Mouse (Mus musculus) cerebellum, postnatal 10 days (tissue): ENCODE measurements around the gene Usp6nl.

Experiments used
- DNase-seq, 2 experiments: peaks; one replicate each; pipeline ENCODE4 v3.0.0; 2021; ENCODE audit warnings: mixed read lengths in 2 of 2

The Usp6nl gene

DNA sequence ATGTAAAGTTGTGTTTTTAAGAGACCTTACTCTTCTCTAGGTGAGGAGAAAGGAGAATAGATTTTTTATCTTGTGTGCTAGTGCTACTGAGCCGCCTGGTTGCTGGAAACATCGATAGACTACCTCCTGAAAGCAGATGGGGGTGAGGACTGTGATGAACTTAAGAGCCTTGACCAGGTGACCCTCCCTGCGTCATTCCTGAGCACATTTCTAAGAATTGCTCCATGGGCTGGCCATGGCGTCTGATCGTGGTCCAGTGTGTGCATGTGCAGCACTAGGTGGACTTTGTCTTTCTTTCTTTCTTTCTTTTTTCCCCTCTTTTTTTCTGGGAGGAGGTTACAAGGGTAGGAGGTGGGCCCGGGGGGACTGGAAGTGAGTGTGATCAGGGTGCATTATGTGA lies 11.5 kb downstream of the Usp6nl start:
- no peak for DNase-seq

DNA sequence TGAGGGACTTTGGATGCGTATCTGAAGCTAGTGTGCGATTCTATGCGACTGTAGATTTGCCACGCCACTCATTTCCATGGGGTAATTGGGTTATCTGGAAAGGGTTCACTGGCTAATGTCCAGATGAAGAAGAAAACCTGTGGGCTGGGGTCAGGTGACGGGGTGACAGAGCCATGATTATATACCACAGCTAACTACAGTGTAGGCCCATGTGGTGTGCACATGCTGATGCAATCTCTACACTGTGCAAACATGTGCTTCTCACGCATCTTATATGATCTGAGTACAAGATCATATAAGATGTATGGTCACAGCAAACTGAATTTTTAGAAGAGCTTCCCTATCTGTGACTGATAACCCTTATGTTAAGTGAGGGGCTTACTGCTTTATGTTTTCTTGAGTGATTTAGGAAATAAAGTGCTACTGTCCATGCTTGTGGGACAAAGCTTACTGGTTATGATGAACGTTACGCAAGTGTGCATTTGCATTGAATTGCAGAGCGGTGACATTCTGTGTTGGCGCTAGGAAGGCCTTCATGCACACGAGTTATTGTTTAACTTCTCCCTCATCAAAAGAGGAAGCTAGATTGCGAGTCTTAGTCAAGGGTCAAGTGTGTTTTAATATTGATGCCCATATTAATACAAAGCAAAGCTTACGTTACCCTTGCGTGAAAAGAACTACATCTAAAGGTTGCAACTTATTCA lies 12.7 kb downstream of the Usp6nl start:
- no peak for DNase-seq

GRCm38 (mm10) chr2:6336013-6336412 lies 13.5 kb downstream of the Usp6nl start:
- DNase-seq = no peak

GRCm38 (mm10) chr2:6336649-6337048 lies 14.2 kb downstream of the Usp6nl start:
- DNase-seq = no peak

DNA sequence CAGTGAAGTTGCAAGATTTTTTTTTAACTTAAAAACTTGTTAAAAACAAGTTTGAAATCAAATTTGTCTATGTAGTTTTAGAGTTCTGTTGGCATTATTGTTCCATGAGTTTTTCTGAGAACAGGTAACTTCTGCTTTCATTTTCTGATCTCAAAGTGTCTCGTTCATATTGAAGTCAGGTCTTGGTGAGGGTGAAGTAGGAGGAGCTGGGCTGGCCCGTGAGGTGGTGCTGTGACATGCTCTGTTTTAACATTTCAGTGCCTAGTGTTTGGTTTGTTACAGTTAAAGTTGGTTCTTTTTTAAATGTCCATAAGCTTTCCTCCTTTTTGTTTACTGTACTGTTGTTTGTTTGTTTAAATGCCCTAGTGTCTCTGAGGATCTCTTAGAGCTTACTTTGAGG lies 15.0 kb downstream of the Usp6nl start:
- DNase-seq = no peak

- DNase-seq = no peak
Measured at GRCm38 (mm10) chr2:6338031-6338629, 15.7 kb downstream of the Usp6nl start.

DNA sequence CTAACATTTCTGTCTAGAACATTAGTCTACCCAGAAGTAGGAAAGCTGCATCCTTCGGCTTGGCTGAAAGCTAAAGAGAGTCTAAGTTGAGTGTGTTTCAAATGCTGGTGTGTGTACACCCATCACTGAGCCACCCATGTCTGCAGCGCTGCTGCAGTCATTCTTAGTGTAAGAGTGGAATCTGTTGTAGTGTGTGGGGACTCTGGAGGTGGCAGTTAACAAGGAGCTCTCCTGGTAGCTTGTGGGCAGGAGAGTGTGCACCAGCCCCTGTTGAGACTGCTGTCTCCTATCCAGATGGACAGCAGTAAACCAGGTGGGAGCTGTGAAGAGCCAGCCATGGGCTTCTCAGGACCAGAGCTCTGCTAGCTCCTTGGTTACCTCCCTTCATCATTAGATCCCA lies 18.0 kb downstream of the Usp6nl start:
- peak; percentile 30 to 40 for DNase-seq

GRCm38 (mm10) chr2:6341496-6341895 lies 19.0 kb downstream of the Usp6nl start:
- DNase-seq = no peak

GRCm38 (mm10) chr2:6349256-6350092 lies 27.0 kb downstream of the Usp6nl start:
- peak; percentile 85 to 87 for DNase-seq

- no peak for DNase-seq
Measured at GRCm38 (mm10) chr2:6350164-6350563, 27.7 kb downstream of the Usp6nl start.

DNA sequence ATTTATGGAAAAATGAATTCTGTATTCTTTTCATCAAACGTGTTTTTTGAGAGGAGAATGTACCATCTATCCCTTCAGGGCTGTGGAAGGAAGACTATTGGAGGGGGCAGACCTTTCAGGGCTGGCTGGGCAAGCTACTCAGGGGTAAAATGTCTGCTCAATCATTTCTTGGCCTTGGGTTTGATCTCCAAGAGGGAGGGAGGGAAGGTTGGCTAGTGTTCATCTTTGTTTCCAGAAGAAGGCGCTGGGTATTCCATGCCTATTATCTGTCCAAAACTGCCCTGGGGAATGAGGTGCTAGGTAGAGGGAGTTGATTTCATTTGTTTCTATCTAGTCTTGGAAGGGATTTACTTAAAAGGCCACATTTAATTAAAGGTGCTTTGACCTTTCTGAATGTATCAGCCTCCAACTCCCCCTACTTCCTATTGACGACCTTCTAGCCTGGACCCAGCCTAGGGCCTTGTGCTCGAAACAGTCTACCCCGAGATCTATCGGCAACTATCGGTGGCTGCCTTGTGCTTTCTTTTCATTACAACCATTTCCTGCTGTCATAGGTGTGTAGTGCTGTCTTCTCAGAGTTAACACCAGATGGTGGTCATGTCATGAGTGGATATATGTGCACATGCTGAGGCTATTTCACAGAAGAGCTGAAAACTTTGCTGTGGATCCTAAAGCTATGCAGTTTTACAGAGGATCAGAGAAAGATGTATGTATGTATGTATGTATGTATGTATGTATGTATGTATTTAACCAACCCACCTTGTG lies 28.6 kb downstream of the Usp6nl start:
- DNase-seq = peak; percentile 53 to 58

DNA sequence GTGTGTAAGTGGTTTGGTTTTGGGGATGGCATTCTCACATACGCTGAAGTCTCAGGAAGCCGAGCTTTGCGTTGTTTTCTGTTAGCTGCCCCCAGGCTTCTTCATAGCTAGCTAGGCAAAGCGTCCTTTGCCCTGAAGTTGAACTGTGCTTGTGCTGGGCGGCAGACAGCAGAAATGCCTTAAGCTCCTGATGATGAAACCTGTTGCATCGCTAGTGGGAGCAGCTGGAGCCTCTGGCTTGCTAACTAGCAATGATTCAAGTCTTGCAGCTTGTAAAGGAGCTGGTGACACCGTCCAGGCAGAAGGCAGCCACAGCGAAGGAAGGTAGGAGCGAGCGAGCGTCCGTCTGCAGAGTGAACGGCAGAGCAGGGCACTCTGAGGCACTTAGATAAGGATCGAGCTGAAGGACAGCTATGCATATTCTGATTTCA lies 30.1 kb downstream of the Usp6nl start:
- no peak for DNase-seq

- no peak for DNase-seq
Measured at GRCm38 (mm10) chr2:6353060-6353459, 30.6 kb downstream of the Usp6nl start.

DNA sequence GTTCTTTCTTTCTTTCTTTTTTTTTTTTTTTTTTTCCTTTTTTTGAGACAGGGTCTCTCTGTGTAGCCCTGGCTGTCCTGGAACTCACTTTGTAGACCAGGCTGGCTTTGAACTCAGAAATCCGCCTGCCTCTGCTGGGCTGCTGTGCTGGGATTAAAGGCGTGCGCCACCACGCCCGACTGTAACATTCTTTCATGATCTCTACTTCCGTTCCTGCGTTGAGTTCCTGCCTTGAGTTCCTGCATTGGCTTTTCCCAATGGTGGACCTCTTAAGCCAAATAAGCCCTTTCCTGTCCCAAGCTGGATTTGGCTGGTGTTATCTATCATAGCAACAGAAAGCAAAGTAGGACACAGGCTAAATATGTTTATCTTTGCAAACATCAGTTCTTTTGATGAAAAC lies 34.8 kb downstream of the Usp6nl start:
- no peak for DNase-seq

- no peak for DNase-seq
Measured at GRCm38 (mm10) chr2:6359645-6360044, 37.2 kb downstream of the Usp6nl start.

- DNase-seq = no peak
Measured at GRCm38 (mm10) chr2:6363126-6363525, 40.7 kb downstream of the Usp6nl start.

DNA sequence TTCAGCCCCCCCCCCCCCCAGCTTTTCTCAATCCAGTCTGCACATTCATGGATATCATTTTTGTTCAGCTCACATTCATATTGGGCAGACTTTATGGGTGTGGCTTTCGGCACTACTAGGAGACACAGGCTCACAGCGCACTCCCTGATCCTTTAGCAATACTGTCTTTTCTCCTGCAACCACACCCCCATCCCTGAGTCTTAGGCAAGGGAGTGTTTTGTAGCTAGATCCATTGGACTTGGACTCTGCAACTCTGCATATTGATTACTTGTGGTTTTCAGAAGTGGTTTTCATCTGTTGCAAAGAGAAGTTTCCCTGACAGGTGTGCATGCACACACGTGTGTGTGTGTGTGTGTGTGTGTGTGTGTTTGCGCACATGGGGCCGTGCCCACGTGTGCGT lies 41.5 kb downstream of the Usp6nl start:
- no peak for DNase-seq

GRCm38 (mm10) chr2:6366521-6366928 lies 44.1 kb downstream of the Usp6nl start:
- DNase-seq = no peak

- DNase-seq = no peak
Measured at GRCm38 (mm10) chr2:6366973-6367372, 44.5 kb downstream of the Usp6nl start.

DNA sequence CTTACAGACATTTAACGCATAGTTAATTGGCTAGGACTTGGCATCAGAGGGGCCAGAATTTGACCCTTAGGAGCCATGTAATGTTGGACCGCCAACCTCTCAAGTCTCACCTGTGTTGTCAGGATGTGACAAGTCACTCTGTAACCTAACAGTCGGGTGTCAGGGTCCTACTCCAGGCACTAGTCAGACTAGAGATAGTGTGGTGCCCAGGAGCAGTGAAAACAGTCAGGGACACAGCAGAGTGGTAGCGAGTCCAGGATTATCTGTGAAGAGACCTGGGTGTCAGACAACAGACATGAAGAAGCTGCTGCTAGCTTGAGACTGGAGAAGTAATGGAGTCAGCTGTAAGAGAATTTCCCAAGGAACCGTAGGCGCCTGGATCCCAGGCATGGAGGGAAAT lies 45.0 kb downstream of the Usp6nl start:
- no peak for DNase-seq

DNA sequence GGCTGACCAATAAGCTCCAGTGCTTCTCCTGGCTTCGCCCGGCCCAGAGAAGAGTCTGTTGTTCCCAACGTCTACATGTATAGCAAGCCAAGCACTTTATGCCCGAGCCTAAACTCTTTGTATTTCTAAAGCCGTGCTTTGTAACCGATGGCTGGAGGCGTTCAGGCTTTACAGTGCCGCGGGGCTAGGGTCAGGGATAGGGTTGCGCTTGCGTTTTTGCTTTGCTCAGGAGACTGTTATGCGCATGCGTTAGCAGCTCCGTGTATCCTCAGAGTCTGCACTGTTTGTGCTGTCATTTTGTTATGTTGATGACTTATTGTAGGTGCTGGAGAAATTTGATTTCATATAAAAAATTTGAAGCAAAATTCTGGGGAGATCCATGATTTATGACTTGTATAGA lies 51.7 kb downstream of the Usp6nl start:
- DNase-seq = no peak

GRCm38 (mm10) chr2:6376071-6376470 lies 53.6 kb downstream of the Usp6nl start:
- no peak for DNase-seq

GRCm38 (mm10) chr2:6376941-6377340 lies 54.5 kb downstream of the Usp6nl start:
- no peak for DNase-seq
